Mouse (Mus musculus) bone marrow macrophage, adult 2 months (primary cell): ENCODE measurements at regions not wholly inside any gene's neighbourhood (a gene's known extent, or its start where the extent isn't known, plus 50 kb on each side); places are given as distances from the start of the nearest gene placed in this dataset.

Source experiments
- CTCF ChIP-seq: IDR thresholded peaks from 2 replicates; pipeline ENCODE4 v1.5.1; 2012; ENCODE audit warnings: low read depth, mild to moderate bottlenecking, low read length, moderate library complexity
- POLR2A ChIP-seq: IDR thresholded peaks from 2 replicates; pipeline ENCODE4 v1.6.1; 2012; ENCODE audit warnings: mild to moderate bottlenecking, low read depth, low read length, borderline replicate concordance

GRCm38 (mm10) chr11:52536841-52537240, 140.6 kb downstream of the 9530068E07Rik start:
- TF ChIP-seq POLR2A (no peak), CTCF (no peak)
